Mouse (Mus musculus) small intestine, adult 2 months (tissue): ENCODE results near the gene Gnpat.

Source experiments
- CTCF ChIP-seq: fragments of 200-500 bp; IDR thresholded peaks from 2 replicates; pipeline ENCODE4 v1.5.1; 2012; ENCODE audit warnings: low read depth, mild to moderate bottlenecking, control low read depth, inconsistent platforms, low read length, moderate library complexity, mixed read lengths; ENCODE audit not compliant: insufficient replicate concordance, insufficient read length; ENCODE audit errors: extremely low read depth
- POLR2A ChIP-seq: fragments of 200-500 bp; IDR thresholded peaks from 2 replicates; pipeline ENCODE4 v1.6.1; 2012; ENCODE audit warnings: low read depth, mild to moderate bottlenecking, control low read depth, inconsistent platforms, low read length, moderate library complexity

GRCm38 (mm10) chr8:124878946-124879526 lies 16.2 kb downstream of the Gnpat start:
- TF ChIP-seq POLR2A (no peak), CTCF (no peak)
